Mouse (Mus musculus) olfactory bulb, adult 2 months (tissue): ENCODE results near the gene Majin.

Source experiments
- CTCF ChIP-seq: fragments of 200-500 bp; IDR thresholded peaks from 2 replicates; pipeline ENCODE4 v1.5.1; 2012; ENCODE audit warnings: low read depth, mild to moderate bottlenecking, low read length, moderate library complexity; ENCODE audit not compliant: insufficient read depth
- POLR2A ChIP-seq: fragments of 200-500 bp; IDR thresholded peaks from 2 replicates; pipeline ENCODE4 v1.6.1; 2012; ENCODE audit warnings: mild to moderate bottlenecking, low read depth, low read length, moderate library complexity; ENCODE audit not compliant: insufficient read depth

DNA sequence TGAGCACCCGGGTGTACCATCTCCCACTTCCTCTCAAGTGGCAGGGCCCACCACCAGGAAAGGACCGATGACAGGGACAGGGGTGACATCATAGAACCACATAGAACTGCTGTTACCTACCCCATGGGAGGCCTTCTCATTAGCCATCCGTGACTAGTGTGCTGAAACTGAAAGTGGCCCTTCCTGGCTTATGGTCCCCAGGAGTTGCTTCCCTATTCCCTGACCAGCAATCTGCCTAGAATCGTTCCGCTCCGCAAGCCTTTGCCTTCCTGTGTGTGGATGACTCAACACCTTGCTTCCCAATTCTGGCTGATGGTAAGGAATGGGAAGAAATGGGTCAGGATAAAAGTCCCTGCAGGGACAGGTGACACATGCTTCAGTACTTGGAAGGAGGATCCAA is 27.0 kb upstream of the Majin start:
- TF ChIP-seq CTCF, result no peak
- no peak for TF ChIP-seq POLR2A
